Mouse (Mus musculus): Measurements from ENCODE around the gene Insl6. TPM values are rescaled to one million over a fixed set of nuclear protein-coding genes. Genes with fewer than 3 reads are reported as not detected.
A peak's percentile ranks its signal among the peaks of the same experiment; 100 is the strongest.

Insl6 gene
- polyA plus RNA-seq, 1 experiment = 9.6 TPM

GRCm38 (mm10) chr19:29325852-29326180 is 660 bp upstream of the Insl6 start:
- DNase-seq = no peak
- TF ChIP-seq CTCF (IDR thresholded peaks at IDR 0.05; ENCODE audit: borderline replicate concordance, control insufficient read depth, extremely low read depth, insufficient read depth, low read length, poor library complexity) = no peak
- no peak for TF ChIP-seq POLR2A (IDR thresholded peaks at IDR 0.05; ENCODE audit: control insufficient read depth, extremely low read depth, insufficient read depth, low read length, poor library complexity)
- Histone ChIP-seq H3K4me1 (replicated peaks; ENCODE audit: control insufficient read depth, insufficient read depth, low read length) (peaks cover 12% of the 10 kb centered on the region), H3K4me3 (ENCODE audit: control insufficient read depth, insufficient read depth, low read length) (no peak overlapping the region), H3K27me3 (ENCODE audit: control insufficient read depth, insufficient read depth, low read length) (no peaks in the 10 kb centered on the region), H3K27ac (ENCODE audit: control insufficient read depth, insufficient read depth, low read length) (no peak overlapping the region), H3K36me3 (ENCODE audit: control insufficient read depth, insufficient read depth, low read length) (no peaks in the 10 kb centered on the region)
- 85% methylated on average over 9 of the region's 9 CpGs for WGBS

DNA sequence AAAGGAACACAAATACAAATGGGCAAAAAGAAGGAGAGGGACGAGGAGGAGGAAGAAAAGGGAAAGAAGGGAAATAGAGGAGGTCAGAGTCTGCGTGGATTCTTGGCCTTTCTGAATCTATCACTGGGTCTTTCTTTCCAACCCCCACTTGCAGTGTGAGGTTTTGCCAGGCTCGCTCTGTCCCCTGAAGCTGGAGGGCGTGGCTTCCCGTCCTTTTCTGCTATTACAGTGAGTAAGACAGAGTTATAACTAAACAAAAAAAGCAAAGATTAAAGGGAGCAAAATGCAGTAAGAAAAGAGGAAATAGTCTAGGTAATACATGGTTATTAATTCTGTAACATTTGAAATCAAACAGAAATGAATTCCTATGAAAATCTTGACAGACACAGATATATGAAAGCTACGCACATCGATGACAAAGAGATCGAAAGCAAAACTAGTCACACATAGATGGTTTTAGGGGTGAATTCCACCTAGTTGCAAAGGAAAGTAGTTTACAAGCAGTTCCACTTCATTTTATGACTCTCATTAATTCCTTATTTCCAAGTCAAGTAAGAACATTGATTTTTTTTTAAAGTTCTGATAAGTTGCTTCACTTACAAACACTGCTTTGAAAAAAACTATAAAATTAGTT is 1.6 kb downstream of the Insl6 start:
- peak; percentile 30 for DNase-seq
- TF ChIP-seq CTCF (IDR thresholded peaks at IDR 0.05; ENCODE audit: borderline replicate concordance, control insufficient read depth, extremely low read depth, insufficient read depth, low read length, poor library complexity) (no peak), POLR2A (IDR thresholded peaks at IDR 0.05; ENCODE audit: control insufficient read depth, extremely low read depth, insufficient read depth, low read length, poor library complexity) (no peak)
- peak overlapping the region; percentile 37 for H3K4me3 ChIP-seq (ENCODE audit: control insufficient read depth, insufficient read depth, low read length)
- no peaks in the 10 kb centered on the region for H3K27me3 ChIP-seq (ENCODE audit: control insufficient read depth, insufficient read depth, low read length)
- no peaks in the 10 kb centered on the region for H3K36me3 ChIP-seq (ENCODE audit: control insufficient read depth, insufficient read depth, low read length)
- H3K4me1 ChIP-seq (replicated peaks; ENCODE audit: control insufficient read depth, insufficient read depth, low read length) = peaks cover 12% of the 10 kb centered on the region
- H3K27ac ChIP-seq (ENCODE audit: control insufficient read depth, insufficient read depth, low read length) = peak overlapping the region; percentile 60; the same call in 1 of the 2 replicates
- WGBS = 7% methylated on average over 8 of the region's 8 CpGs

DNA sequence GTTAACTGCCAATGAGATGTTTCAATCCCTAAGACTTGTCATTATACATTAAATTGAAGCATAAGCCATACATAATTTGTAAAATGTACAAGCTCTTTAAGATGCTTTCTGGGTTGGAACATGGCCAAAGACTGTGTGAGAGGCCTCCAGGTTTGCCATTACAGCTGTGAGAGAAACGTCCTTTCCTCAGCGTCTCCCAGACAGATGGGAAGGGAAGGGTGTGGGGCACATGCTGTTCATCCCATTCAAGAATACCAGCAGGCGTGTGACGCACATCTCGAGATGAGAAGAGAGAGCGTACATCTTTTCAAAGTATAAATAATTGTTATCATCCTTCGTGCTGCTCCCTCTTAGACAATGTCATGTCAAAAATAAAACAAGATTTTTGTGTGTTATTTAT is 12.5 kb downstream of the Insl6 start:
- Histone ChIP-seq H3K4me1 (replicated peaks; ENCODE audit: control insufficient read depth, insufficient read depth, low read length) (no peaks in the 10 kb centered on the region), H3K36me3 (ENCODE audit: control insufficient read depth, insufficient read depth, low read length) (peaks cover 31% of the 10 kb centered on the region), H3K27me3 (ENCODE audit: control insufficient read depth, insufficient read depth, low read length) (no peaks in the 10 kb centered on the region), H3K4me3 (ENCODE audit: control insufficient read depth, insufficient read depth, low read length) (no peak overlapping the region), H3K27ac (ENCODE audit: control insufficient read depth, insufficient read depth, low read length) (no peak overlapping the region)
- no peak for DNase-seq
- TF ChIP-seq CTCF (IDR thresholded peaks at IDR 0.05; ENCODE audit: borderline replicate concordance, control insufficient read depth, extremely low read depth, insufficient read depth, low read length, poor library complexity) (no peak), POLR2A (IDR thresholded peaks at IDR 0.05; ENCODE audit: control insufficient read depth, extremely low read depth, insufficient read depth, low read length, poor library complexity) (no peak)
- WGBS = 92% methylated on average over 7 of the region's 7 CpGs

DNA sequence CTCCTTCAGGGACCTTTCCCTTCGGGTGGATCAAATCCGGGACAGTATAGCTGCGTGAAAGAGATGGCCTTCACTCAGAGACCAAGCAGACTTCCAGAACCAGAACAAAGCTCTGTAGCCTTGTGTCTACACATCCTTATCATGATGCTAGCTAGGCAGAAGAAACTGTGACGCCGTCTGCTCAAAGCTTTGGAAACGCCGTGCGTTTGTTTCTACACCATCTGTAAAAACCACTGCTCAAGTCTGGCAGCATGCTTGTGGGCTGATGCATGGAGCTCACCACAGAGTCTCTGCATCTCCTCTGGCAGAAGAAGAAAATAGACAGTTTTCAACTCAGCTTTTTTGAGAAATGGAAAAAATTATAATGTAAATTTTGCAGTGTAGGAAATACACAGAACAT is 13.4 kb downstream of the Insl6 start:
- H3K4me3 ChIP-seq (ENCODE audit: control insufficient read depth, insufficient read depth, low read length) = no peak overlapping the region
- H3K27ac ChIP-seq (ENCODE audit: control insufficient read depth, insufficient read depth, low read length) = no peak overlapping the region
- DNase-seq = no peak
- WGBS = 97% methylated on average over 8 of the region's 8 CpGs
- no peaks in the 10 kb centered on the region for H3K27me3 ChIP-seq (ENCODE audit: control insufficient read depth, insufficient read depth, low read length)
- TF ChIP-seq POLR2A (IDR thresholded peaks at IDR 0.05; ENCODE audit: control insufficient read depth, extremely low read depth, insufficient read depth, low read length, poor library complexity) = no peak
- TF ChIP-seq CTCF (IDR thresholded peaks at IDR 0.05; ENCODE audit: borderline replicate concordance, control insufficient read depth, extremely low read depth, insufficient read depth, low read length, poor library complexity) = no peak
- H3K4me1 ChIP-seq (replicated peaks; ENCODE audit: control insufficient read depth, insufficient read depth, low read length) = no peaks in the 10 kb centered on the region
- H3K36me3 ChIP-seq (ENCODE audit: control insufficient read depth, insufficient read depth, low read length) = peaks cover 39% of the 10 kb centered on the region

DNA sequence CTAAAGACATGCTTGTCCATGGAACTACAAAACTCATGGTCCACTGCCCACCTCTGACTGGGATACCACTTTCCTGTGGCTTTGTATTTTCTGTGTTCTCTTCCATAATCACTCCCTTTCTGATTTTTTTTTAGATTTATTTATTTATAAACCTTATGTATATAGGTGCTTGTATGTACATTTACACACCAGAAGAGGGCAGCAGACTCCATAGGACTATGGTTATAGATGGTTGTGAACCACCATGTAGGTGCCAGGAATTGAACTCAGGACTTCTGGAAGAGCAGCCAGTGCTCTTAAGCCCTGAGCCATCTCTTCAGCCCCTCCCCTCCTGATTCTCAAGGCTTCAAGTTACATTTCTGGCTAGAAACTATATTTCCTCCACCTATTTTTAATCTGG is 16.3 kb downstream of the Insl6 start:
- no peaks in the 10 kb centered on the region for H3K4me1 ChIP-seq (replicated peaks; ENCODE audit: control insufficient read depth, insufficient read depth, low read length)
- no peak for DNase-seq
- no peaks in the 10 kb centered on the region for H3K27me3 ChIP-seq (ENCODE audit: control insufficient read depth, insufficient read depth, low read length)
- H3K4me3 ChIP-seq (ENCODE audit: control insufficient read depth, insufficient read depth, low read length) = no peak overlapping the region
- peaks cover 42% of the 10 kb centered on the region for H3K36me3 ChIP-seq (ENCODE audit: control insufficient read depth, insufficient read depth, low read length)
- TF ChIP-seq CTCF (IDR thresholded peaks at IDR 0.05; ENCODE audit: borderline replicate concordance, control insufficient read depth, extremely low read depth, insufficient read depth, low read length, poor library complexity) (no peak), POLR2A (IDR thresholded peaks at IDR 0.05; ENCODE audit: control insufficient read depth, extremely low read depth, insufficient read depth, low read length, poor library complexity) (no peak)
- no peak overlapping the region for H3K27ac ChIP-seq (ENCODE audit: control insufficient read depth, insufficient read depth, low read length)

DNA sequence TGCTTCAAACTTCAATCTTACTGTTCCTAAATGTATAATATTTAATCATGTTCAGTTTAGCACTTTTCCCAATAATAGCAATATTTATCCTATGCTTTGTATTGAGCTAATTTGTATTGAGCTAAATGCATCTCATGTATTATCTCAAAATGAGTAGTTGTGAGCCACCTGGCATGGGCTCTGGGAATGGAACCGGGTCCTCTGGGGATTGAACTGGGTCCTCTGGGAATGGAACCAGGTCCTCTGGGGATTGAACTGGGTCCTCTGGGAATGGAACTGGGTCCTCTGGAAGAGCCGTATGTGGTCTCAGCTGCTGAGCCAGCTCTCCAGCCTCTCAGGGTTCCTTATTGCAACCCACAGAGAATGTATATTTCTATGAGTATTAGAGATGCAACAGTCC is 23.0 kb downstream of the Insl6 start:
- H3K27me3 ChIP-seq (ENCODE audit: control insufficient read depth, insufficient read depth, low read length) = no peaks in the 10 kb centered on the region
- DNase-seq = no peak
- no peak for TF ChIP-seq CTCF (IDR thresholded peaks at IDR 0.05; ENCODE audit: borderline replicate concordance, control insufficient read depth, extremely low read depth, insufficient read depth, low read length, poor library complexity)
- TF ChIP-seq POLR2A (IDR thresholded peaks at IDR 0.05; ENCODE audit: control insufficient read depth, extremely low read depth, insufficient read depth, low read length, poor library complexity) = no peak
- 98% methylated on average over 2 of the region's 2 CpGs for WGBS
- peaks cover 64% of the 10 kb centered on the region for H3K36me3 ChIP-seq (ENCODE audit: control insufficient read depth, insufficient read depth, low read length)
- no peak overlapping the region for H3K4me3 ChIP-seq (ENCODE audit: control insufficient read depth, insufficient read depth, low read length)
- no peaks in the 10 kb centered on the region for H3K4me1 ChIP-seq (replicated peaks; ENCODE audit: control insufficient read depth, insufficient read depth, low read length)
- H3K27ac ChIP-seq (ENCODE audit: control insufficient read depth, insufficient read depth, low read length) = no peak overlapping the region

- DNase-seq = no peak
- 94% methylated on average over 13 of the region's 13 CpGs for WGBS
- Histone ChIP-seq H3K27me3 (ENCODE audit: control insufficient read depth, insufficient read depth, low read length) (no peaks in the 10 kb centered on the region), H3K4me1 (replicated peaks; ENCODE audit: control insufficient read depth, insufficient read depth, low read length) (no peaks in the 10 kb centered on the region), H3K27ac (ENCODE audit: control insufficient read depth, insufficient read depth, low read length) (no peak overlapping the region), H3K36me3 (ENCODE audit: control insufficient read depth, insufficient read depth, low read length) (peaks cover 61% of the 10 kb centered on the region), H3K4me3 (ENCODE audit: control insufficient read depth, insufficient read depth, low read length) (no peak overlapping the region)
- TF ChIP-seq POLR2A (IDR thresholded peaks at IDR 0.05; ENCODE audit: control insufficient read depth, extremely low read depth, insufficient read depth, low read length, poor library complexity) (no peak), CTCF (IDR thresholded peaks at IDR 0.05; ENCODE audit: borderline replicate concordance, control insufficient read depth, extremely low read depth, insufficient read depth, low read length, poor library complexity) (no peak)
These were observed 24.2 kb downstream of the Insl6 start for GRCm38 (mm10) chr19:29300919-29301318.
